Comparison of ENCODE assay signal across 13 mouse cellular contexts in genomic region chr4:136734210-136734803, GRCm38 (mm10).
DNase-seq lines count a peak whose midpoint lies in the region; ATAC-seq and TF ChIP-seq lines count a peak whose summit lies in the region.
"Had no signal": no experiment of that assay in that cellular context is flagged by ENCODE, and none has a peak within 500 bp of the region (broad histone marks: within the 10 kb centered on the region; RNA-seq: fewer than 3 reads in every experiment).

No protein-coding gene starts in this region.

- 55% methylated on average over 15 of the region's 15 CpGs for WGBS in embryonic facial prominence, embryonic 13.5 days
- WGBS in embryonic facial prominence, embryonic 10.5 days, result 58% methylated on average over 15 of the region's 15 CpGs
- WGBS in hindbrain, embryonic 12.5 days, result 50% methylated on average over 15 of the region's 15 CpGs
- 42% methylated on average over 15 of the region's 15 CpGs for WGBS in midbrain, embryonic 15.5 days

- intact Hi-C loops in heart, postnatal 10 days (cut with DNase I), result loop anchor here (5.0 kb wide), 1 partner anchor 37 kb away; no protein-coding TSS in a partner anchor

- DNase-seq in embryonic facial prominence, embryonic 10.5 days (ENCODE audit: low spot score), result no peak
- no peak for DNase-seq in ES-E14 (ENCODE audit: low read depth, low spot score)
- no peak for DNase-seq in heart, postnatal 10 days
- DNase-seq in adrenal gland, adult 8-10 months, result no peak
- no peak for DNase-seq in T-cell, adult 2 months (ENCODE audit: low spot score)
- DNase-seq: gastrocnemius, postnatal 10 days; kidney, postnatal 10 days; liver; lung, postnatal 10 days had no signal

- H3K9ac ChIP-seq in embryonic facial prominence, embryonic 13.5 days, result 0 out of 2 replicates have a peak overlapping the region, but pooled peaks have one; percentile 36
- peak overlapping the region; percentile 51; the same call in 1 of the 2 replicates for H3K9ac ChIP-seq in ES-E14 (ENCODE audit: insufficient read depth, low read depth, low read length, poor library complexity, severe bottlenecking)
- H3K9ac ChIP-seq in hindbrain, embryonic 12.5 days, result no peak overlapping the region
- H3K9ac ChIP-seq in midbrain, embryonic 15.5 days, result 0 out of 2 replicates have a peak overlapping the region, but pooled peaks have one; percentile 10
- H3K9ac ChIP-seq: heart, embryonic 15.5 days had no signal

- H3K27me3 ChIP-seq in embryonic facial prominence, embryonic 13.5 days, result no peaks in the 10 kb centered on the region
- H3K27me3 ChIP-seq in embryonic facial prominence, embryonic 10.5 days (replicated peaks; ENCODE audit: low read depth, poor library complexity, severe bottlenecking), result no peaks in the 10 kb centered on the region
- no peaks in the 10 kb centered on the region for H3K27me3 ChIP-seq in hindbrain, embryonic 12.5 days
- no peaks in the 10 kb centered on the region for H3K27me3 ChIP-seq in midbrain, embryonic 15.5 days (replicated peaks)
- H3K27me3 ChIP-seq: heart, embryonic 15.5 days had no signal

- in situ Hi-C loops in ES-E14 (cut with MboI; ENCODE audit: low sequenced_read_pairs in 2 of 2, unreplicated experiment in 2 of 2), result no loop called here

- H3K4me3 ChIP-seq in embryonic facial prominence, embryonic 13.5 days, result no peak overlapping the region
- H3K4me3 ChIP-seq in embryonic facial prominence, embryonic 10.5 days, result no peak overlapping the region
- no peak overlapping the region for H3K4me3 ChIP-seq in ES-E14 (ENCODE audit: insufficient read depth in 1 of 2, low read depth in 1 of 2, low read length in 2 of 2, poor library complexity in 1 of 2, severe bottlenecking in 1 of 2)
- no peak overlapping the region for H3K4me3 ChIP-seq in hindbrain, embryonic 12.5 days
- no peak overlapping the region for H3K4me3 ChIP-seq in midbrain, embryonic 15.5 days
- H3K4me3 ChIP-seq: heart, embryonic 15.5 days had no signal

- H3K4me1 ChIP-seq in embryonic facial prominence, embryonic 13.5 days, result peaks cover 51% of the 10 kb centered on the region
- H3K4me1 ChIP-seq in embryonic facial prominence, embryonic 10.5 days, result peaks cover 94% of the 10 kb centered on the region
- peaks cover 31 to 52% of the 10 kb centered on the region in 2 experiments for H3K4me1 ChIP-seq in ES-E14 (ENCODE audit: control insufficient read depth in 2 of 2, insufficient read depth in 2 of 2, low read length in 2 of 2, poor library complexity in 1 of 2)
- H3K4me1 ChIP-seq in hindbrain, embryonic 12.5 days, result peaks cover 65% of the 10 kb centered on the region
- H3K4me1 ChIP-seq in midbrain, embryonic 15.5 days, result peaks cover 68% of the 10 kb centered on the region

- H3K9me3 ChIP-seq in embryonic facial prominence, embryonic 13.5 days, result no peaks in the 10 kb centered on the region
- no peaks in the 10 kb centered on the region for H3K9me3 ChIP-seq in embryonic facial prominence, embryonic 10.5 days
- H3K9me3 ChIP-seq in ES-E14 (ENCODE audit: control insufficient read depth, insufficient read depth, low read depth, low read length), result no peaks in the 10 kb centered on the region
- H3K9me3 ChIP-seq in hindbrain, embryonic 12.5 days (replicated peaks), result no peaks in the 10 kb centered on the region
- no peaks in the 10 kb centered on the region for H3K9me3 ChIP-seq in midbrain, embryonic 15.5 days
- H3K9me3 ChIP-seq: heart, embryonic 15.5 days had no signal

- ATAC-seq in embryonic facial prominence, embryonic 13.5 days (ENCODE audit: insufficient number of reproducible peaks, insufficient read depth, low FRiP score, low TSS enrichment, low read depth), result no peak
- peak; percentile 14; the same call in 1 of the 2 replicates for ATAC-seq in hindbrain, embryonic 12.5 days (ENCODE audit: low FRiP score)
- no peak for ATAC-seq in midbrain, embryonic 15.5 days (replicated peaks)

- H3K36me3 ChIP-seq in embryonic facial prominence, embryonic 13.5 days, result no peaks in the 10 kb centered on the region
- H3K36me3 ChIP-seq in embryonic facial prominence, embryonic 10.5 days (replicated peaks), result peaks cover 14% of the 10 kb centered on the region
- no peaks in the 10 kb centered on the region for H3K36me3 ChIP-seq in ES-E14 (ENCODE audit: control insufficient read depth, insufficient read depth, low read length, poor library complexity, severe bottlenecking)
- no peaks in the 10 kb centered on the region for H3K36me3 ChIP-seq in hindbrain, embryonic 12.5 days
- no peaks in the 10 kb centered on the region for H3K36me3 ChIP-seq in midbrain, embryonic 15.5 days (replicated peaks)
- H3K36me3 ChIP-seq: heart, embryonic 15.5 days had no signal

- H3K4me2 ChIP-seq in embryonic facial prominence, embryonic 13.5 days, result no peak overlapping the region
- no peak overlapping the region for H3K4me2 ChIP-seq in hindbrain, embryonic 12.5 days (replicated peaks)
- no peak overlapping the region; the same call in 1 of the 2 replicates for H3K4me2 ChIP-seq in midbrain, embryonic 15.5 days
- H3K4me2 ChIP-seq: heart, embryonic 15.5 days had no signal

- H3K27ac ChIP-seq in embryonic facial prominence, embryonic 13.5 days, result 0 out of 2 replicates have a peak overlapping the region, but pooled peaks have one; percentile 12
- H3K27ac ChIP-seq in embryonic facial prominence, embryonic 10.5 days (replicated peaks), result no peak overlapping the region; the same call in 1 of the 2 replicates
- H3K27ac ChIP-seq in ES-E14 (ENCODE audit: insufficient read depth, low read depth, low read length, poor library complexity, severe bottlenecking), result no peak overlapping the region
- peak overlapping the region; percentile 73 for H3K27ac ChIP-seq in hindbrain, embryonic 12.5 days
- H3K27ac ChIP-seq in midbrain, embryonic 15.5 days, result peak overlapping the region; percentile 63
- H3K27ac ChIP-seq: heart, embryonic 15.5 days had no signal

TF ChIP-seq in ES-E14, 5 proteins besides CTCF, POLR2A, EP300 and RAD21:
- no peak for TF ChIP-seq HCFC1 (IDR thresholded peaks at IDR 0.05; ENCODE audit: borderline replicate concordance, insufficient read depth, low read length)
- TF ChIP-seq MAFK (IDR thresholded peaks at IDR 0.05; ENCODE audit: insufficient read depth, low read depth, low read length), result no peak
- no peak for TF ChIP-seq CHD2 (IDR thresholded peaks at IDR 0.05; ENCODE audit: low read depth, low read length)
- no peak for TF ChIP-seq ZNF384 (IDR thresholded peaks at IDR 0.05; ENCODE audit: low read depth, low read length)
- no peak for TF ChIP-seq ZC3H11A (IDR thresholded peaks at IDR 0.05; ENCODE audit: borderline replicate concordance, low read depth, low read length)

Comparison
In these comparisons a context has a peak if more than half of its experiments do, and no peak if none do; other contexts are left out.
1. H3K27ac ChIP-seq: peak in embryonic facial prominence, embryonic 13.5 days (single experiment), hindbrain, embryonic 12.5 days (single experiment) and midbrain, embryonic 15.5 days (single experiment); none in embryonic facial prominence, embryonic 10.5 days (single experiment) and ES-E14 (single experiment).